Mouse (Mus musculus) heart, postnatal 0 days (tissue): ENCODE measurements at regions not wholly inside any gene's neighbourhood (a gene's known extent, or its start where the extent isn't known, plus 50 kb on each side); places are given as distances from the start of the nearest gene placed in this dataset.

Experiments used
- CTCF ChIP-seq: IDR thresholded peaks from 2 replicates; pipeline ENCODE4 v1.5.1; 2016; ENCODE audit warnings: antibody characterized with exemption, control low read depth, low read depth
- EP300 ChIP-seq: IDR thresholded peaks from 2 replicates; pipeline ENCODE4 v1.6.1; 2016; ENCODE audit warnings: antibody characterized with exemption, low read depth

GRCm38 (mm10) chr8:109361575-109362361 is 132.1 kb upstream of the Pmfbp1 start:
- no peak for TF ChIP-seq CTCF
- TF ChIP-seq EP300, result no peak
